Mouse (Mus musculus) left cerebral cortex, postnatal 4 days (tissue): Measurements from ENCODE around the gene Golm1. TPM values are rescaled to one million over a fixed set of nuclear protein-coding genes. Genes with fewer than 3 reads are reported as not detected.
"Not testable (repeated sequence)": the region's sequence is repeated elsewhere in the genome, so short reads cannot be mapped to it uniquely, and the experiment has no call there.

Source experiments
- DNase-seq: peaks from one replicate; pipeline ENCODE4 v3.0.0-alpha.2; 2022
- intact Hi-C: fragments of 180-260 bp; cut with DNase I; formaldehyde crosslinking; loops from one replicate; pipeline ENCODE4 v1.15.1; 2025
- total RNA-seq, 2 experiments: library from RNA; stranded (reverse); gene quantifications; 2 replicates each; pipeline ENCODE4 v1.2.3; 2021

Golm1 gene
- total RNA-seq: 10 to 100 TPM; 15.5 to 16.5 TPM

- peak; percentile 72 for DNase-seq
- intact Hi-C loops: no loop called here
Measured at GRCm38 (mm10) chr13:59675151-59676011, at the start of gene Golm1. Gene Golm1 (minus strand): TSS chr13:59675811.

- intact Hi-C loops: loop anchor here (10.0 kb wide), 1 partner anchor 87 kb away; no protein-coding TSS in a partner anchor
Measured at GRCm38 (mm10) chr13:59722089-59722488, 46.5 kb upstream of the Golm1 start.

GRCm38 (mm10) chr13:59719475-59719874 is 43.9 kb upstream of the Golm1 start:
- DNase-seq: no peak
- intact Hi-C loops: no loop called here

More at GRCm38 (mm10) chr13:59722089-59722488, 46.5 kb upstream of the Golm1 start:
- DNase-seq: not testable (repeated sequence)

- intact Hi-C loops, DNase-seq: not testable (repeated sequence)
Measured at GRCm38 (mm10) chr13:59718857-59719440, 43.3 kb upstream of the Golm1 start.

GRCm38 (mm10) chr13:59713710-59714109 is 38.1 kb upstream of the Golm1 start:
- intact Hi-C loops: no loop called here
- DNase-seq: no peak

- intact Hi-C loops, DNase-seq: not testable (repeated sequence)
Measured at GRCm38 (mm10) chr13:59711984-59712383, 36.4 kb upstream of the Golm1 start, which contains the start of gene Spata31d1b. Gene Spata31d1b (plus strand): TSS chr13:59712284.

GRCm38 (mm10) chr13:59710230-59710629 is 34.6 kb upstream of the Golm1 start, which contains the start of gene Spata31d1a:
Gene Spata31d1a (minus strand): TSS chr13:59710330.
- intact Hi-C loops: no loop called here
- DNase-seq: no peak

- DNase-seq: no peak
- intact Hi-C loops: no loop called here
Measured at GRCm38 (mm10) chr13:59704562-59704961, 29.0 kb upstream of the Golm1 start.

GRCm38 (mm10) chr13:59703514-59703913 is 27.9 kb upstream of the Golm1 start:
- no peak for DNase-seq
- intact Hi-C loops: no loop called here

- intact Hi-C loops, DNase-seq: not testable (repeated sequence)
Measured at GRCm38 (mm10) chr13:59700137-59700536, 24.5 kb upstream of the Golm1 start.

GRCm38 (mm10) chr13:59699131-59699530 is 23.5 kb upstream of the Golm1 start:
- no peak for DNase-seq
- intact Hi-C loops: no loop called here

GRCm38 (mm10) chr13:59695781-59696180 is 20.2 kb upstream of the Golm1 start:
- intact Hi-C loops: no loop called here
- no peak for DNase-seq

GRCm38 (mm10) chr13:59694008-59694407 is 18.4 kb upstream of the Golm1 start, which contains the start of gene 4921517D22Rik:
Gene 4921517D22Rik (minus strand): TSS chr13:59694108.
- no peak for DNase-seq
- intact Hi-C loops: no loop called here

- intact Hi-C loops: no loop called here
- no peak for DNase-seq
Measured at GRCm38 (mm10) chr13:59691478-59691877, 15.9 kb upstream of the Golm1 start.

- DNase-seq: no peak
- intact Hi-C loops: no loop called here
Measured at GRCm38 (mm10) chr13:59690576-59690975, 15.0 kb upstream of the Golm1 start.

- intact Hi-C loops: no loop called here
- no peak for DNase-seq
Measured at GRCm38 (mm10) chr13:59689843-59690242, 14.2 kb upstream of the Golm1 start.

GRCm38 (mm10) chr13:59689313-59689712 is 13.7 kb upstream of the Golm1 start:
- no peak for DNase-seq
- intact Hi-C loops: no loop called here

- DNase-seq: peak; percentile 40
- intact Hi-C loops: no loop called here
Measured at GRCm38 (mm10) chr13:59688338-59688770, 12.7 kb upstream of the Golm1 start.

GRCm38 (mm10) chr13:59685236-59685635 is 9.6 kb upstream of the Golm1 start:
- DNase-seq: no peak
- intact Hi-C loops: no loop called here

- intact Hi-C loops: no loop called here
- DNase-seq: no peak
Measured at GRCm38 (mm10) chr13:59682629-59683028, 7.0 kb upstream of the Golm1 start.

- no peak for DNase-seq
- intact Hi-C loops: no loop called here
Measured at GRCm38 (mm10) chr13:59679908-59680307, 4.3 kb upstream of the Golm1 start.

- intact Hi-C loops: no loop called here
- no peak for DNase-seq
Measured at GRCm38 (mm10) chr13:59679306-59679705, 3.7 kb upstream of the Golm1 start.
